9 mouse cellular contexts compared by ENCODE assay signal in genomic region chr11:109470921-109471861, GRCm38 (mm10). TPM values are rescaled to one million over a fixed set of nuclear protein-coding genes. Genes with fewer than 3 reads are reported as not detected.
DNase-seq lines count a peak whose midpoint lies in the region; ATAC-seq lines count a peak whose summit lies in the region.
"Had no signal": no experiment of that assay in that cellular context is flagged by ENCODE, and none has a peak within 500 bp of the region (broad histone marks: within the 10 kb centered on the region; RNA-seq: fewer than 3 reads in every experiment).

No protein-coding gene starts in this region.

- DNase-seq in urinary bladder, adult 18-20 months (ENCODE audit: low spot score in 2 of 2) = peak; percentile 15 to 16
- no peak for DNase-seq in urinary bladder, postnatal 36 days (ENCODE audit: low spot score in 2 of 2)
- DNase-seq in limb, embryonic 11.5 days (ENCODE audit: low spot score) = no peak
- no peak for DNase-seq in urinary bladder, postnatal 4 days (ENCODE audit: low spot score in 2 of 2)
- DNase-seq in urinary bladder, postnatal 14 days (ENCODE audit: low spot score) = no peak
- DNase-seq in cerebellum, adult 11-12 months = no peak

- H3K36me3 ChIP-seq in forebrain, embryonic 15.5 days = no peaks in the 10 kb centered on the region
- H3K36me3 ChIP-seq in limb, embryonic 11.5 days (ENCODE audit: control insufficient read depth, insufficient read depth, low read length) = no peaks in the 10 kb centered on the region
- no peaks in the 10 kb centered on the region for H3K36me3 ChIP-seq in neural tube, embryonic 15.5 days

- no peak for ATAC-seq in forebrain, embryonic 15.5 days (replicated peaks)
- no peak for ATAC-seq in limb, embryonic 11.5 days (ENCODE audit: insufficient number of reproducible peaks, low FRiP score, low TSS enrichment, low read depth)
- ATAC-seq in neural tube, embryonic 15.5 days (ENCODE audit: low FRiP score) = no peak

- H3K4me1 ChIP-seq in forebrain, embryonic 15.5 days = peaks cover 18% of the 10 kb centered on the region
- 0 out of 2 replicates have a peak, but pooled peaks cover 2% of the 10 kb centered on the region for H3K4me1 ChIP-seq in limb, embryonic 11.5 days (ENCODE audit: control insufficient read depth, insufficient read depth, low read length)
- peaks cover 24% of the 10 kb centered on the region for H3K4me1 ChIP-seq in neural tube, embryonic 15.5 days

- no peak overlapping the region for H3K27ac ChIP-seq in forebrain, embryonic 15.5 days (replicated peaks)
- H3K27ac ChIP-seq in limb, embryonic 11.5 days (replicated peaks; ENCODE audit: low read depth, low read length) = no peak overlapping the region
- no peak overlapping the region for H3K27ac ChIP-seq in neural tube, embryonic 15.5 days (replicated peaks)

- 30% methylated on average over 15 of the region's 15 CpGs for WGBS in forebrain, embryonic 15.5 days
- WGBS in limb, embryonic 11.5 days = 26% methylated on average over 15 of the region's 15 CpGs
- 34% methylated on average over 15 of the region's 15 CpGs for WGBS in neural tube, embryonic 15.5 days

- H3K9ac ChIP-seq in forebrain, embryonic 15.5 days (replicated peaks) = 0 out of 2 replicates have a peak overlapping the region, but pooled peaks have one; percentile 80
- no peak overlapping the region for H3K9ac ChIP-seq in limb, embryonic 11.5 days (ENCODE audit: low read length)
- H3K9ac ChIP-seq in neural tube, embryonic 15.5 days (replicated peaks) = 0 out of 2 replicates have a peak overlapping the region, but pooled peaks have one; percentile 84

- H3K9me3 ChIP-seq in forebrain, embryonic 15.5 days = no peaks in the 10 kb centered on the region
- H3K9me3 ChIP-seq in limb, embryonic 11.5 days (ENCODE audit: control insufficient read depth, low read length) = no peaks in the 10 kb centered on the region
- no peaks in the 10 kb centered on the region for H3K9me3 ChIP-seq in neural tube, embryonic 15.5 days (replicated peaks)

- peak overlapping the region; percentile 86 for H3K4me2 ChIP-seq in forebrain, embryonic 15.5 days (replicated peaks)
- H3K4me2 ChIP-seq in limb, embryonic 11.5 days (ENCODE audit: low read depth, severe bottlenecking) = peak overlapping the region; percentile 93
- peak overlapping the region; percentile 93 for H3K4me2 ChIP-seq in neural tube, embryonic 15.5 days

- H3K4me3 ChIP-seq in forebrain, embryonic 15.5 days = peak overlapping the region; percentile 89
- no peak overlapping the region; the same call in 1 of the 2 replicates for H3K4me3 ChIP-seq in limb, embryonic 11.5 days (ENCODE audit: low read depth, low read length)
- H3K4me3 ChIP-seq in neural tube, embryonic 15.5 days (replicated peaks) = peak overlapping the region; percentile 79; the same call in 1 of the 2 replicates

- no peaks in the 10 kb centered on the region for H3K27me3 ChIP-seq in forebrain, embryonic 15.5 days
- peaks cover 4% of the 10 kb centered on the region; the same call in 1 of the 2 replicates for H3K27me3 ChIP-seq in limb, embryonic 11.5 days (ENCODE audit: control insufficient read depth, insufficient read depth, low read length)
- no peaks in the 10 kb centered on the region for H3K27me3 ChIP-seq in neural tube, embryonic 15.5 days (replicated peaks)

RNA-seq across cellular contexts. Expression of gene Arsg, which starts 2.0 kb away (rescaled TPM):
- polyA plus RNA-seq in forebrain, embryonic 15.5 days (2015; fragmentation: Nextera tagmentation; extraction: Ambion mirVana) = 4.0 and 6.0 TPM in 2 replicates
- polyA plus RNA-seq in limb, embryonic 11.5 days (2014; fragmentation: Nextera tagmentation; extraction: Ambion mirVana) = 1.6 and 2.2 TPM in 2 replicates
- 2.8 and 3.2 TPM in 2 replicates for polyA plus RNA-seq in neural tube, embryonic 15.5 days (2015; fragmentation: Nextera tagmentation; extraction: Ambion mirVana)

RNA-seq across cellular contexts. Expression of gene Slc16a6, which starts 2.2 kb away (rescaled TPM):
- polyA plus RNA-seq in forebrain, embryonic 15.5 days (2015; fragmentation: Nextera tagmentation; extraction: Ambion mirVana) = 3.7 and 5.1 TPM in 2 replicates
- 2.9 and 3.6 TPM in 2 replicates for polyA plus RNA-seq in limb, embryonic 11.5 days (2014; fragmentation: Nextera tagmentation; extraction: Ambion mirVana)
- polyA plus RNA-seq in neural tube, embryonic 15.5 days (2015; fragmentation: Nextera tagmentation; extraction: Ambion mirVana) = 3.7 and 4.2 TPM in 2 replicates

RNA-seq across cellular contexts. Expression of gene Amz2, which starts 45.4 kb away (rescaled TPM):
- polyA plus RNA-seq in forebrain, embryonic 15.5 days (2015; fragmentation: Nextera tagmentation; extraction: Ambion mirVana) = 67.3 and 72.6 TPM in 2 replicates
- polyA plus RNA-seq in limb, embryonic 11.5 days (2014; fragmentation: Nextera tagmentation; extraction: Ambion mirVana) = 44.8 and 50.1 TPM in 2 replicates
- polyA plus RNA-seq in neural tube, embryonic 15.5 days (2015; fragmentation: Nextera tagmentation; extraction: Ambion mirVana) = 50.1 and 50.7 TPM in 2 replicates

RNA-seq across cellular contexts. Expression of gene 9930022D16Rik, which starts 57.5 kb away (rescaled TPM):
- not detected in 2 replicates for polyA plus RNA-seq in forebrain, embryonic 15.5 days (2015; fragmentation: Nextera tagmentation; extraction: Ambion mirVana)
- polyA plus RNA-seq in limb, embryonic 11.5 days (2014; fragmentation: Nextera tagmentation; extraction: Ambion mirVana) = not detected in 2 replicates
- polyA plus RNA-seq in neural tube, embryonic 15.5 days (2015; fragmentation: Nextera tagmentation; extraction: Ambion mirVana) = 0.05 TPM in 1 of 2 replicates, not detected in the other
- polyA plus RNA-seq: testis, adult 2 months had no signal

Comparison
In these comparisons a context has a peak if more than half of its experiments do, and no peak if none do; other contexts are left out.
1. DNase-seq: peak in urinary bladder, adult 18-20 months (2 of 2); none in urinary bladder, postnatal 36 days (0 of 2), limb, embryonic 11.5 days (single experiment), urinary bladder, postnatal 4 days (0 of 2), urinary bladder, postnatal 14 days (single experiment) and cerebellum, adult 11-12 months (single experiment).
2. Peak in every context shown above with its lines, with median percentiles within 50 percentile points of each other: H3K4me2 ChIP-seq.